Mouse (Mus musculus) kidney, embryonic 16.5 days (tissue): ENCODE measurements around the gene Tbx2. TPM values are rescaled to one million over a fixed set of nuclear protein-coding genes. Genes with fewer than 3 reads are reported as not detected.
A peak's percentile ranks its signal among the peaks of the same experiment; 100 is the strongest.

Experiments
- ATAC-seq: fragments of 200-750 bp; cut with Nextera tagmentation; 2 replicates; pipeline ENCODE4 v1.8.0; 2017; ENCODE audit warnings: moderate TSS enrichment; ENCODE audit not compliant: low FRiP score, low TSS enrichment
- H3K27ac ChIP-seq: fragments of 300-500 bp; sonication (generic); 2 replicates; pipeline ENCODE4 v1.5.1; 2014; ENCODE audit warnings: low read length
- H3K27me3 ChIP-seq: fragments of 300-500 bp; sonication (generic); 2 replicates; pipeline ENCODE4 v1.6.1; 2014; ENCODE audit warnings: low read length, control low read depth, mixed read lengths; ENCODE audit not compliant: insufficient read depth
- H3K36me3 ChIP-seq: fragments of 300-500 bp; sonication (generic); 2 replicates; pipeline ENCODE4 v1.6.1; 2014; ENCODE audit warnings: low read length, control low read depth, mixed read lengths; ENCODE audit not compliant: insufficient read depth
- H3K4me1 ChIP-seq: fragments of 300-500 bp; sonication (generic); 2 replicates; pipeline ENCODE4 v1.6.1; 2014; ENCODE audit warnings: low read length, control low read depth, mixed read lengths; ENCODE audit not compliant: insufficient read depth
- H3K4me2 ChIP-seq: fragments of 300-500 bp; sonication (generic); replicated peaks from 2 replicates; pipeline ENCODE4 v1.6.1; 2014; ENCODE audit warnings: low read depth, low read length
- H3K4me3 ChIP-seq: fragments of 300-500 bp; sonication (generic); 2 replicates; pipeline ENCODE4 v1.5.1; 2014; ENCODE audit warnings: mild to moderate bottlenecking, low read length
- H3K9ac ChIP-seq: fragments of 300-500 bp; sonication (generic); replicated peaks from 2 replicates; pipeline ENCODE4 v1.6.1; 2014; ENCODE audit warnings: low read length
- H3K9me3 ChIP-seq: fragments of 300-500 bp; sonication (generic); 2 replicates; pipeline ENCODE4 v1.6.1; 2016; ENCODE audit warnings: low read length, control low read depth
- WGBS: fragments of 180-500 bp; shearing (Covaris S2); extraction: QIAGEN DNeasy Blood & Tissue Kit; methylation state at CpG from one replicate; pipeline ENCODE4 v1.1.7; 2014; 5-methylcytosine and 5-hydroxymethylcytosine counted together
- polyA plus RNA-seq: library from polyadenylated mRNA; unstranded; fragments of >200 nt; fragmentation: Nextera tagmentation; extraction: Ambion mirVana; gene quantifications from 2 replicates; pipeline ENCODE4 v1.2.1, GENCODE M21; 2015

Gene Tbx2
- polyA plus RNA-seq, 1 experiment from 2014 or later = 10.3 TPM

DNA sequence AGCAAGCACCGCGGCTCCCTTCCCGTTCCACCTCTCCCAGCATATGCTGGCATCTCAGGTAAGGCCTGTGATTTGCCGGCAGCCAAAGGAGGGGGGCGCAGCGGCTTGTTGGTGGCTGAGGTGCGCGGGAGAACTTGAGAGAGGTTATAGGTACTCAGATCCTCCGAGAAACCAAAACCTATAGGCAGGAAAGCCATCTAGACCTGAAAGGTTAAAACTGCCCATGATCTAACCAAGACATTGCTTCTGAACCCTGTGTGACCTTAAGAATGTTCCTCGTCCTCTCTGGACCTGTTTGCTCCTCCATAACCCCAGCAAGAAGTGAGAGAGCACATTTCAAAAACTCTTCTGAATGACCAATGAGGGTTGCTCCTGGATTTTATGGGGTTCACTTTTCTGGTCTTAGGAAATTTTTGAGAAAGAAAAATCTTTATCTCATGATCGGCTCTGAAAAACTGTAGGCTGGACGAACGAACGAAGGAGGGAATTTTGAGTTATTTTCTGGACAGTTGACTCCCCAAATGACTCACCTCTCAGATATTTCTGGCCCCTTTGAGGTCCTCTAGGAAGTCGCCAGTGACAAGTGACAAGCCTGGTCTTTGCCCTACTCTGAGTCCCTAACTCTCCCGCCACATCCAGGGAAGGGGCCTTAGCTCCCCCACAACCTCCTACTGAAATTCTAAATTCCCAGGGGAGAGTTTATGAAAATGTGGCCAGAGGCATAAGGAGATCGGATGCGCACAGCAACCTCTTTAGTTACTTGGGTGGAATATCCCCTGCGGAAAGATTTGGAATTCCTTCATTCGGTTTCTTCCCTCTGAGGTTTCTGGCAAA is 6.3 kb downstream of the Tbx2 start:
- Histone ChIP-seq H3K4me3 (peak overlapping the region; percentile 74), H3K9ac (peak overlapping the region; percentile 94), H3K4me2 (peak overlapping the region; percentile 79), H3K36me3 (peaks cover 6% of the 10 kb centered on the region; the same call in 1 of the 2 replicates), H3K9me3 (no peaks in the 10 kb centered on the region), H3K27ac (peak overlapping the region; percentile 94), H3K4me1 (peaks cover 41% of the 10 kb centered on the region), H3K27me3 (peaks cover 67% of the 10 kb centered on the region)
- ATAC-seq = no peak
- WGBS = 18% methylated on average over 20 of the region's 20 CpGs

DNA sequence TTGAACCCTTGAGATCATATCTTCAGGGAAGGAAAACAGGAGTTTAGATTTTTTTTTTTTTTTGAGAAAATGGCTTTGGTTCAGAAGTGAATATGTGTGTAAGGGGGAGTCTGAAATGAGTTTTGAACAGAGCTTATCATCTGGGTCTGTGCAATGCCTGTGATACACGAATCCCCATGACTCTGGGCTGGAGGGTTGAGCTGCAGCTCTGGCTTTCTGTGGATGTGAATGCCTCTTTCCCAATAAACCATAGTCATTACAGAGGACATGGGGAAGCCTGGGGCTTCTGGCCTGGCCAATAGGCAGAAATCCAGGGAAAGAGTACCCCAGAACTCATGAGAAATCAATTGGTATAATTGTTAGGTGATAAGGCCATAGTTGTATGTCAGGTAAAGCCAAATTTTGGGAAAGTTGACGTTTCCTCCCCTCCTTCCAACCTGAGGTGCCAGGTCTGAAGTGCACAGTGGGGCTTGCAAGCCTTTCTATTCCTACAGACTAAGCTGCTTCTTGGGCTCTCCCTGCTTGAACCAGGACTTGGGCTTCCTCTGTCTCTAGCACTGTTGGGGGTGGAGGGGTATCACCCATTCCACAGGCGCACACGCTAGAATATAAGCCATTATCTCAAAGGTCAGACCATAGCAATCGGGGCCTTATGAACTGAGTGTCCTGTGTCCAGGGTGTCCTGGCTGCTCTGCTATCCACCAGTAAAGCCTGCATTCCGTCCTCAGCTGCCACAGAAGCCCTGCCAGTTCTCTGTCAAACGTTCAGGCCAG is 7.1 kb downstream of the Tbx2 start:
- no peaks in the 10 kb centered on the region for H3K9me3 ChIP-seq
- no peak for ATAC-seq
- peaks cover 45% of the 10 kb centered on the region for H3K4me1 ChIP-seq
- peaks cover 6% of the 10 kb centered on the region; the same call in 1 of the 2 replicates for H3K36me3 ChIP-seq
- peaks cover 63% of the 10 kb centered on the region for H3K27me3 ChIP-seq
- 26% methylated on average over 7 of the region's 7 CpGs for WGBS
- H3K27ac ChIP-seq = peak overlapping the region; percentile 94
- peak overlapping the region; percentile 74 for H3K4me3 ChIP-seq
- H3K4me2 ChIP-seq = peak overlapping the region; percentile 79
- peak overlapping the region; percentile 94 for H3K9ac ChIP-seq

GRCm38 (mm10) chr11:85840031-85840802 is 7.9 kb downstream of the Tbx2 start:
- Histone ChIP-seq H3K27ac (peak overlapping the region; percentile 94), H3K36me3 (peaks cover 6% of the 10 kb centered on the region; the same call in 1 of the 2 replicates), H3K27me3 (peaks cover 56% of the 10 kb centered on the region), H3K4me1 (peaks cover 48% of the 10 kb centered on the region), H3K9me3 (no peaks in the 10 kb centered on the region), H3K9ac (peak overlapping the region; percentile 94), H3K4me3 (peak overlapping the region; percentile 74), H3K4me2 (peak overlapping the region; percentile 79)
- 18% methylated on average over 26 of the region's 27 CpGs for WGBS
- ATAC-seq = no peak

- Histone ChIP-seq H3K27ac (peak overlapping the region; percentile 94), H3K36me3 (peaks cover 6% of the 10 kb centered on the region; the same call in 1 of the 2 replicates), H3K4me1 (peaks cover 53% of the 10 kb centered on the region), H3K4me3 (peak overlapping the region; percentile 74), H3K4me2 (peak overlapping the region; percentile 79), H3K9ac (peak overlapping the region; percentile 94), H3K27me3 (peaks cover 54% of the 10 kb centered on the region), H3K9me3 (no peaks in the 10 kb centered on the region)
- WGBS = 12% methylated on average over 21 of the region's 21 CpGs
- ATAC-seq = no peak
Measured at GRCm38 (mm10) chr11:85840803-85841145, 8.4 kb downstream of the Tbx2 start.

GRCm38 (mm10) chr11:85841211-85841681 is 8.9 kb downstream of the Tbx2 start:
- Histone ChIP-seq H3K9ac (peak overlapping the region; percentile 94), H3K36me3 (peaks cover 6% of the 10 kb centered on the region; the same call in 1 of the 2 replicates), H3K27me3 (peaks cover 51% of the 10 kb centered on the region), H3K9me3 (no peaks in the 10 kb centered on the region), H3K4me3 (peak overlapping the region; percentile 74), H3K4me2 (peak overlapping the region; percentile 79), H3K4me1 (peaks cover 58% of the 10 kb centered on the region), H3K27ac (peak overlapping the region; percentile 94)
- ATAC-seq = no peak
- 18% methylated on average over 8 of the region's 8 CpGs for WGBS

DNA sequence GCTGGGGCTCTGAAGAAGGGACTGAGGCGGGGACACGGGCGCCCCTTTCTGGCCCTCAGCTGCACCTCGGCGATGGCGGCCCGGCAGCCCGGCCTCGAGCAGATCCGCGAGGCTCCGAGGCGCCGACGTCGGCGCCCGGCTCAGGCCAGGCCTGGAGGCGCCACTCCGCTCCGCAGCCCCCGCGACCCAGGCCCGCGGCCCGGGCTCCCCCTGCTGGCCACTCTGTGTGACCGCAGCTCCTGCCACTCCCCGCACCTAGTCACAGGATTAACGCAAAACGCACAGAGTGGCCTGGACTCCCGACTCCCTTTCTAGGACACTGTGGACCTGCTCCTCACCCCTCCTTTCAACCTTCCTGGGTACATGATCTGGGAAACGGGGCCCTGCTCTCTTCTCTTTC is 9.6 kb downstream of the Tbx2 start:
- peaks cover 5% of the 10 kb centered on the region; the same call in 1 of the 2 replicates for H3K36me3 ChIP-seq
- peak overlapping the region; percentile 79 for H3K4me2 ChIP-seq
- ATAC-seq = peak; percentile 46
- peak overlapping the region; percentile 74 for H3K4me3 ChIP-seq
- no peaks in the 10 kb centered on the region for H3K9me3 ChIP-seq
- peaks cover 43% of the 10 kb centered on the region for H3K27me3 ChIP-seq
- peak overlapping the region; percentile 94 for H3K9ac ChIP-seq
- peak overlapping the region; percentile 75 for H3K27ac ChIP-seq
- H3K4me1 ChIP-seq = peaks cover 64% of the 10 kb centered on the region
- WGBS = 0% methylated on average over 32 of the region's 32 CpGs

DNA sequence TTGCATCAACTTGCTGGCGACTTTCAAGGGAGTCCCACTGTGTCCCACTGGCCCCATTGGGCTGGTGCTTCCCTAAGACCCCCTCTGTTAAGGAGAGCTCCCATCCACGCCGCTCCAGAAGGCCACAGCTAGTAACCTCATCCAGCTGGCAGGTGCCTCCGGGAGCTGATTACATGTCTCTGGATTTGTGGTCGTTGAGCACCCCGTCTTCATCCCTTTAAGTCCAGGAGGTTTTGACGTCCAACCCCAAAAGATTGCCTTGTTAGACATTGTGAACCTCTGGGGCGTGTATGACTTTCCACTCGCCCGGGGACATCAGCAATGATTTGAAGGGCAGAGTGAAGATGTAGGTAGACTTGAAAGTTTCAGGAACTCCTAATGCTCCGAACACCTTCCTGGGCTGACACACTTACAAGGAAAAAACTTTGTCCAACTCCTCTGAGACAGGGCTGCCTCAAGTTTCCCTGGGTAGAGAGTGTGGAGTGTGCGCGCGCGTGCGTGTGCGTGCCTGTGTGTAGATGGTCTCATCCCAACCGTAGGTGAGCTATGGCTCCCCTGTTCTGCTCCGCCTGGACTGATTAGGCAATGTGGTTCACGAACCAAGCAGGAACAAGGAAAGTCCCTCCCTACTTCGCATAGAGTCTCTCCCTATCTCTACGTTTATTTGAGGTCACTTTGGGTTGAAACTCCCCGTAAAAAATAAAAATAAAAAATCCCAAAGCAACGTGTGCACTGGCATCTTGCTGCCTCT is 10.4 kb downstream of the Tbx2 start:
- H3K27me3 ChIP-seq = peaks cover 38% of the 10 kb centered on the region
- H3K9ac ChIP-seq = peak overlapping the region; percentile 76
- H3K4me3 ChIP-seq = peak overlapping the region; percentile 63
- no peak for ATAC-seq
- H3K36me3 ChIP-seq = no peaks in the 10 kb centered on the region
- WGBS = 10% methylated on average over 24 of the region's 24 CpGs
- H3K9me3 ChIP-seq = no peaks in the 10 kb centered on the region
- peak overlapping the region; percentile 79 for H3K4me2 ChIP-seq
- peaks cover 62% of the 10 kb centered on the region for H3K4me1 ChIP-seq
- peak overlapping the region; percentile 75 for H3K27ac ChIP-seq

GRCm38 (mm10) chr11:85843347-85843692 is 11.0 kb downstream of the Tbx2 start:
- H3K9ac ChIP-seq = peak overlapping the region; percentile 76
- WGBS = under 1% methylated on average over 18 of the region's 18 CpGs
- peak overlapping the region; percentile 63 for H3K4me3 ChIP-seq
- no peaks in the 10 kb centered on the region for H3K36me3 ChIP-seq
- H3K4me1 ChIP-seq = peaks cover 59% of the 10 kb centered on the region
- peaks cover 33% of the 10 kb centered on the region for H3K27me3 ChIP-seq
- ATAC-seq = peak; percentile 35
- H3K27ac ChIP-seq = peak overlapping the region; percentile 75
- H3K4me2 ChIP-seq = peak overlapping the region; percentile 79
- no peaks in the 10 kb centered on the region for H3K9me3 ChIP-seq
